Mouse (Mus musculus): Measurements from ENCODE around the gene Nudcd3.
"Not testable (repeated sequence)": the region's sequence is repeated elsewhere in the genome, so short reads cannot be mapped to it uniquely, and the experiment has no call there.

The Nudcd3 gene

DNA sequence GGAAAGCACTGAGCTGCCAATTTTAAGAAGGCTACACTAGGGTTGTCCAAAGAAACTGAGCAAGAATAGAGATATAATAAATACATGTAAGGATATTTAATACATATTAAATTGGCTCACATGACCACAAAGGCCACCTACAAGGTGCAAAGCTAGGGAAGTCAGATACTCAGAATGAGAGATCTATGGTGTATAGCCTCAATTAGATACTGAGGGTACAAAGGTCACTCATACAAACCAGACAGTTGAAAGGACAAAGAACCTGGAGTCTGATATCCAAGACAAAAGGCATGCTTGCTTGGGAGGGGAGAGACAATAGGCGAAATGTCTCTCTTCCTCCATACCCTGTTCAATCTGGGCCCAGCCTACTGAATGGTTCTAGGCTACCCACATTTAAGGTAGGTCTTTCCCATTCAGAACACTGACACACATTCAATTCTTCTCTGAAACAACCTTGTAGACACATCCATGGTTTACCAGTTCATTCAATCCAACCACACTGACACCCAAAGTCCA, 76.6 kb downstream of the Nudcd3 start:
- no peak for DNase-seq (ENCODE audit: extremely low read depth, low read depth)

DNA sequence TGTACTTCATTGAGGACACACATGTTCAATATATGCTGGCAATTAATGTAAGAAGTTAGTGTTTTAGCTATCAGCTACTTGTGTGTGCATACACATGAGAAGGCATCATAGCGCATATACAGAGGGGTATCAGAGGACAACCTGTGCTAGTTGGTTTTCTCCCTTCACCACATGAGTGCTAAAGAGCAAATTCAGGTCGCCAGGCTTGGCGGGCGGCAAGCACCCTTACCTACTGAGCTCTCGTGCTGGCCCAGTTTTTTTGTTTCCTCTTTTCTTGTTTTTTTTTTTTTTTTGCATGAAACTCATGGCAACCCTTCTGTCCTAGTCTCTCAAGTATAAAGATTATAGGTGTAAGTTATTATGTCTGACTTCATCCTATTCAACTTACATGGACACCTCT, 77.6 kb downstream of the Nudcd3 start:
- DNase-seq (ENCODE audit: extremely low read depth, low read depth): no peak

DNA sequence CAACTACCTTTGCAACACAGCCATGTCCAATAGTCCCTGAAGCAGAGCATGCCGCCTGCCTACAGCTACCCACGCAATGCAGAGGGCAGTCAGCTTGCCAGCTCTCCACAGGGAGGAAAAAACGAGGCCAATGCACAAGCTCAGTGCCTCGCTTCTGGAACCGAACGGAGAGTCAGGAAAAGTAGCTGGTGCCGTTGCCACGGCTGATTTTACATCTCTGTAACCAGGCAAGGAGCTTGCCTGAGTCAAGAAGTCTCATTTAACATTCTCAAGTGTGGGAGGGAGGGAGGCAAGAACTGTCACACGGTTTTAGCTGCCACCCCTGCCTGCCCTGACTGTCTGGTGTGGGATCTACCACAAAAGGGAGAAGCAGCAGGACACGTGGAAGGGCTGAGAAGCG, 79.6 kb downstream of the Nudcd3 start:
- no peak for DNase-seq (ENCODE audit: extremely low read depth, low read depth)

DNA sequence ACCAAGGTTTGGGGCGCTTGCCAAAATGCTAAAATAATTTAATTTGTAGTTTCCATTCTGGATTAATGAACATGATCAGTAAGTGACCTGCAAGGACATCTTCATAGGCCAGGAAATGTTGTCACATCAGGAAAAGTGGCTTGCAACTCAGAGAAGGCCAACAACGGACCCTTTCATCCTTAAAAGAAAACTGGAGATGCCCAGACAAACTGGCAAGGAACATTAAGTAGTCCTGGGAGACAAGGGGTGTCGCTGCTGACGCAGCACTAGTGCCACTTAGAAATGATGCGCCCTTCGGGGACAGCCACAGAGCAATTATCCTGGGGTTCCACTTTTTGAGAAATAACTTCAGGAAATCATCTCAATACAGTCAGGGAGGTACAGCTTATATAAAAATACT, 80.2 kb downstream of the Nudcd3 start:
- DNase-seq (ENCODE audit: extremely low read depth, low read depth): no peak

DNA sequence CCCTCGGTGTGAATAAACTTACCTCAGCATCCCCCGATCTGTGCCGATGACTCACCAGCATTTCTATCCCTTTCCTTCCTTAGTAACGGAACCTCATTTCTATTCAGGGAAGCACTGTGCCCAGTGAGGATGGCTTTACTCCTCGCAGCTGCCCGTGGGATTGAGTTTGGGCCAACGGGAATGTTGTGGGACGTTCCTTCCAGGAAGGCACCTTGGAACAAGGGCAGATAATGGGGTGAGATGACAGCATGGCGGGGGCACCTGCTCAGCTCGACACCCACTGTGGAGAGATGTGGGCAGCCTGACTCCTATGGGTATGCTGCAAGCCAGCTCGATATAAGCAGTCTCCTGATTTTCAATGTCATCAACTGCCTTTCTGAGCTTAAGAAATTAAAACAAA, 80.9 kb downstream of the Nudcd3 start:
- DNase-seq (ENCODE audit: extremely low read depth, low read depth): no peak

DNA sequence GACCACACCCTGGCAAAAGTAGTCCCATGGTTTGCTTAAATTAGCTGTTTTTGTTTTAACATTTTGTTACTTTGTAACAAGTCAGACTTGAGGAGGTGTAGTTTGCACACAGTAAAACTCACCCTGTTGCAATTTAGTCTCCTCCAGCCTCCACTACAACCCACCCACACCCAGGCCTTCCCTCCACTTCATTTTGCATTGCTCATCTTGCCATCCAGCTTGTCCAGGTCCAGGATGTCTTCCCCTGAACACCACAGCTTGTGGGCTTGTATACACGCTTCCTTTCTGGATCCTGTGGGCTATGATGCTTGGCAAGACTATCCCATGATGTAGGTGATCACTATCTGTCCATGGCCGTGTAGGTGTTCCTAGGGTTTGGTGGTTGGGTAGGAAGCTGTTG, 82.3 kb downstream of the Nudcd3 start:
- DNase-seq (ENCODE audit: extremely low read depth, low read depth): no peak

DNA sequence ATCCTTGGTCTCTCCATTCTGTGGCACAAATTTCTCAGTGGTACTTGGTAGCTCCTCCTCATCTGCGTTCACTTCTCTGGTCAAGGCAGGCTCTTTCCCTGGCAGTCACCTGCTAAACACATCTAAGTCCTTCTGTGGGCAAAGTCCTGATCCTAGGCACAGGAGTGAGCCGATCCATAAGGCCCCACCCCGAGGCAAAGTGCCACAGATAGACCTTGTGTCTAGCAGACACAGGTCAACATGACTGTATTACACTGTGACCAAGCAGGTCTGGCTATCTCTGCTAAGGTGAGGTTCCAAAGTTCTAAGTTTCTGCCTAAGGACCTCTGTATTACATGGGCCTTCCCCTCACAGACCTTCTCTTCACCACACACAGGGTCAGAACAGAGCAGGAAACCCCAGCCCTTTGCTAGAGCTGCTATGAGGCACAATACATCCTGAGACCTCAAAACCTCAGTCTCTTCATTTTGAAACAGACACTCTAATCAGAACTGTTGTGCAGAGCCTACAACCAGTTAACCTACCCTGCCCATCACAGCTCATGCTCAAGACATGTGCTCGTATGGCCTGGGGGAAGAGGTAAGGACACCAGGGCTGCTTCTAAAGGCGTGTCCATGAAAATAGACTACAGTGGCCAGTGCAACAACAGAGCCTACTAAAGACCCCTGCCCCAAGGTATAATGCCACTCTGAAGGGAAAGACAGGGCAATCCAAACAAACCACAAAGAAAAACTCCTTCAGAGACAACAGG, 88.3 kb downstream of the Nudcd3 start:
- no peak for DNase-seq (ENCODE audit: extremely low read depth, low read depth)

DNA sequence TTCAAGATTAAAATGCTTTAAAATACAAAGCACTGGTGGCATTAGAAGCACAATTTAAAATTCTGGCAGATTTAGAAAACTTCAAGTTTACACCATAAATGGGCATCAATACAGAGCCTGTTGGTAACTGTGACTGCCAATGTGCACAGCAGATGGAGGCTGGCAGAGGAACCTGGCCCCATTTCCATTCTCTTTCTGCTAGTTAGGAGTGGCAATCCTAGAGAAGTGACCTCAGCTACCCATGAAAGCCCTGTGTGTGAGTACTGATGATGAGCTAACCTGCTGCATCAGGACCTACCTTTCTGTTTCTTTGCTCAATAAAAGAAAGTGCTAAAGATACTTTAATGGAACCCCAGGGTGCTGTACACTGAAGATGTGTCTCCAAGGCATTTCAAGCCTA, 90.2 kb downstream of the Nudcd3 start:
- DNase-seq (ENCODE audit: extremely low read depth, low read depth): no peak

DNA sequence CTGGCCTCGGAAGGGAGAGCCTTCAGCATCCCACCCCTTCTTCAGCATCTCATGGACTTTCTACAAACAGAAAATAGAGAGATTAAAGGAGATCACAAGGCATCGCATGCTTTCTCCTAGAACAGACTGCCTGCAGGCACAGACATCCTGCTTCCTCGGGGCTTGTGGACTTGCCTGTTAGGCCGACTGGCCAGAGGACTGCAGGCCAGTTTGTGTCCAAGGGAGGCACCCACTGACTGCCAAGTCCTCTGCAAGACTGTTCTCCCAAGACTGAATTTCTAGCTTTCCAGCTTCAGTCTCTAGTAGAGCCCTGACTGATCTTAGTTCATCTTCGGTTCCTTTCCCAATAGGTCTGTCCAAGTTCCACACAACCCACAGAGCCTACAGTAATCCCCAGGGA, 91.9 kb downstream of the Nudcd3 start:
- DNase-seq (ENCODE audit: extremely low read depth, low read depth): no peak

DNA sequence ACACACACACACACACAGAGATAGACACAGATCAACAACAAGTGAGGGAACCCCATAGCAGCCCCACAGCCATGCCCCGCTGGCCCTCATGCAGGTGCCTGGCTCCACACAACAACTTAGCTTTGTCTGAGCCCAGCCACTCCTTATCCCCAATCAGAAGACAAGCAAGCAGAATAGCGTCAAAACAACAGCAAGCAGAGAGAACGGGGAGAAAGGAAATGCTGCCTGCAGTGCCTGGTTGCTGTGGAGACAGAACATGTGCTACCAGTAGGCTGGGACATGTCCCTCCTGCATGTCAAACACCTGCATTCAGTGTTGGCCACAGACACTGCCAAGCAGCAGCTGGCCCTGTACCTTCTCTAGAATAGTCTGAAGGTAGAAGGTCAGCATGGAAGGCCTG, 92.5 kb downstream of the Nudcd3 start:
- no peak for DNase-seq (ENCODE audit: extremely low read depth, low read depth)

DNA sequence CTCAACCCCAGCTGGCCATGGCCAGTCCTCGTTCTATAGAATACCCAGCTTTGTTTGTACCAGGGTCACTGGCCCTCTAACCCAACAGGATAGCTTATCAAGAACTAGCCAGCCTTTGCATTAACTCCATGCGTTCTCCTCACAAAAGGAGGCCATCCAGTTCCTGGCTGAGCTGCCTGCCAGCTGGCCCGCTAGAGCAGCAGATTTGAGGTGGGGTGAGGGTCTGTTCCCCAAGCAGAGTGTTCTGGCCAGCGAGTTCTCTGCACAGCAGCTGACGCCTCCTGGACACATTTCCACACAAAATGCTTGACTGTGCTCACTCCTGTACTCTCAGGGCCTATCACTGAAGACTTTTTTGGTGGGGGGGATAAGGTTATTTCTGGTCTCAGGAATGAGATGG, 95.5 kb downstream of the Nudcd3 start:
- no peak for DNase-seq (ENCODE audit: extremely low read depth, low read depth)

DNA sequence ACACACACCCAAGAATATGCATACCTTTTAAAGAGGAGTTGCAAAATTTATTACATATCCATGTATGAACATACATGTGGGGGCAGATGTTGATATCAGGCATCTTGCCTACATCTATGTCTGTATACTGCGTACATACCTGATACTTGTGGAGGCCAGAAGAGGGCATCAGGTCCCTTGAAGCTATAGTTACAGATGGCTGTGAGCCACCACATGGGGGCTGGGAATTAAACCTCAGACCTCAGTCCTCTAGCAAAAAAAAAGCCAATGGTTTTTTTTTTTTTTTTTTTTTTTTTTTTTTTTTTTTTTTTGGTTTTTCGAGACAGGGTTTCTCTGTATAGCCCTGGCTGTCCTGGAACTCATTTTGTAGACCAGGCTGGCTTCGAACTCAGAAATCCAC, 103.6 kb downstream of the Nudcd3 start:
- DNase-seq (ENCODE audit: extremely low read depth, low read depth): not testable (repeated sequence)

DNA sequence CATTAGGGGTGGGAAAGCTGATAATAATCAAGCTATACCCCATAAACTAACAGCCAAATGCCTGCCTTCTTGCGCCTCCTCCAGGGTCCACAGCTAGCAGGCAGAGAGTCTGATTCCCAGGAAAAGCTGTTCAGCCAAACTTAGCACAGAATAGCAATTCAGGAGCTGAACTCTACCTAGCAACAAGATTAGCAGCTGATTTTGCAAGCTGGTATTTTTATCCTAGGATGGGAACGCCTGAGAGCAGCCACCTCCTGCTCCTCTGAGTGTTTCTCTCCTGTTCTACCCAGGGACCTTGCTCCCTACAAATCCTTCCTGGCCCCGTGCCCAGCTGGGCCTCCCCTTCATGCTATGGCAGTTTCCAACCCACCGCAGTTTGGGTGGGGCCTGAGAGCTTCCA, 113.2 kb downstream of the Nudcd3 start:
- DNase-seq (ENCODE audit: extremely low read depth, low read depth): no peak

DNA sequence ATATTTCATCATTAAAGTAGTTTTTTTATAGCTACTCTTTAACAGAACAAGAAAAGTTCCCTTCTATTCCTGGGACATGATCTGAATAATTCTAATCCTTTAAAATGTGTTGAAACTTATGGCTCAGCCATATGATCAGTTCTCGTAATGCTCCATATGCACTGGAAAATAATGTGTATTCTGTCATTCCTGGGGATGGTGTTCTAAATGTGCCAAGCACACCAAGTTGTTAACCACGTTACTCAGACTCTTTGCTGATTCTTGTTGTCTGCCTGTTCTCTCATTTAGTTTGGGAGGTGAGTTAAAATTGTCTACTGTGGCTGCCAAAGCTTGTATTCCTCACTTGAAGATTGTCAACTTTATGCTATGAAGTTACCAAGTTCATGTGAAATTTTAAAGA, 121.5 kb downstream of the Nudcd3 start:
- DNase-seq (ENCODE audit: extremely low read depth, low read depth): no peak

DNA sequence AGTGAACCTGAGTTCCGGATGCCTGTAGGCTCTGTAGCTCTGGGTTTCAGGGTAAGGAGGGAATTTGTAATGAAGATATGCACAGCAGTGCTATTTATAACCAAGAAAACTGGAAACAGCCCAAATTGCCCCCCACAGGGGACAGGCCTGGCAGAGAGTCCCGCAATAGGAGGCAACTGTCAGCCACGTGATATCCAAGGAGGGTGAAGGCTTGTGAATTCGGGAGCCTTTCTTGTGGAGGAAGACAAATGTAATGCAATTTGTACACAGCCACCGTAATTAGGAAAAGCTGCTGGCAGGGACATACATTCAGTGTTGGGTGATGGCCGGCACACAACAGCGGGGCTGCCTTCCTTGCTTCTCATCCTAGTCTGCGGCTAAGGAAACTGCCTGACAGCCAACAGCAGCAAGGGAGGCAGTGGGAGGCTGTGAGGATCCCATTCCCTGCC, 124.6 kb downstream of the Nudcd3 start:
- no peak for DNase-seq (ENCODE audit: extremely low read depth, low read depth)

DNA sequence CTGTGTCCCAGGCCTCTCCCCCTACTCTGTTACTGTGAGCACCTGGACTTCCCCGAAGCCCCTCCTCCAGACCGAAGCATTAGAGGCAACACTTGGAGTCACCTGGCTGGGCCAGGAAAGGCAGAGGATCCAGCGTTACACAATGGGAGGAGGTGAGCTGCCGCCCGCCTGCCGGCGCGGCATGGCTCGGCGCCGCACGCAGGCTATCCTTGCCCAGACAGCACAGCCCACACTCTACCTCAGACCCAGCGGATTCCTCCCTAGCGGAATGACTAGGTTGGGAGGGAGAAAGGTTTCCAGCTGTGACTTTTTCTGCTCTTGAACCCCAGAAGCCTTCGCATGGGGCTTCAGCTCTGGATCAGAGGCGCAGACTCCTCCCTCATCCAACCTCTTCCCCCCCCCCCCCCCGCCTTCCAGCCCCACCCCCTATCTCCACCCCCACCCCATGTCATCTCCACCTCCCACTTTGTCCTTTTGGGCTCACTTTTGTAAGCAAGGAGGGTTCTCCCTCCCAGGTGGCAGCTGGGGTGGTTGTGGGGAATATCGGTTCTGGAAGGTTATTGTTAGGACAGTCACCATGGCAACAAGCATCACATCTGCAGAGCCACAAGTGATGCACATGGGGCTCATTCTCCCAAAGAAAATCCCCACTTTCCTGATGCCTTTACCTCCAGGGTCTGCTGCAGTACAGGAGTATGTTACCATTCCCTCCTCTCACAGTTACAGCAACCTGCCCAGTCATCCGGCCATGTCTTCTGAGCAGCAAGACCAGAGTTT, 131.8 kb downstream of the Nudcd3 start:
- no peak for DNase-seq (ENCODE audit: extremely low read depth, low read depth)

DNA sequence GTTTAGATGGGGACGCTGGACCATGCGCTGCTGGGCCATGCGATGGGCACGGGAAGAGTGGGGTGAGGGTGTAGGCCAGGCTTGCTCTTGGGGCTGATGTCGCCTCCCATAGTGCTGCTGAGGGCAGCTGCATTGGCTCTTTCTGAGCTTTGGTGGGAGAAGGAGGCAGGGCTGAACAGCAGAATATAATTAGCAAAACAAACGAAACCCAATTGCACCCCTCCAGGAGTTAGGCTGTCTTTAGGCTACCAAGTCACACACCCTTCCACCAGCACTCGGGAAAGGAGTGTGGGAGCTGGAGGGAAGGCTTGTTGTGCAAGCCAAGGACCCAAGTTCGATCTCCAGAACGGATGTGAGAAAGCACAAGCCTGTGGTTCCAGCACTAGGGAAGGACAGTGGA, 133.1 kb downstream of the Nudcd3 start:
- no peak for DNase-seq (ENCODE audit: extremely low read depth, low read depth)

DNA sequence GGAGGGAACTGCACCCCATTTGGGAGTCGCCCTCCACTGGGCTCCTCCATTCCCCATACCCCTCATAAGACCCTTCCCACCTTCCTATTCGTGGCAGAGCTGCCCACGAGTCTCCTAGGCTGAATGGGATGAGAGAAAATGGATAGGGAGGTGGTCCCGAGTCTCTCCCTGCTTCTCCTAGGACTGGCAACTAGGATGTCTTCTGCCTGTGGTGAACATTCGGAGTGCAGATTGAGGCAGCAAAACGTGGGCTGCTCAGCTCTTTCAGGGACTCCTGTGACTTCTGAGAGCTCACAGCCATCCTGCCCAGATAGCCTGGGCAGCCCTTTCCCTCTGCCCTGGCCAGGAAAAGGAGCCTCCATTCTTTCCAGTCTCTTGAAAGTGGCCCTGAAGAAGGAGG, 134.0 kb downstream of the Nudcd3 start, which contains the start of gene Camk2b:
Gene Camk2b (minus strand): TSS at position 187 of the 400 bp plus-strand sequence.
- DNase-seq (ENCODE audit: extremely low read depth, low read depth): no peak

DNA sequence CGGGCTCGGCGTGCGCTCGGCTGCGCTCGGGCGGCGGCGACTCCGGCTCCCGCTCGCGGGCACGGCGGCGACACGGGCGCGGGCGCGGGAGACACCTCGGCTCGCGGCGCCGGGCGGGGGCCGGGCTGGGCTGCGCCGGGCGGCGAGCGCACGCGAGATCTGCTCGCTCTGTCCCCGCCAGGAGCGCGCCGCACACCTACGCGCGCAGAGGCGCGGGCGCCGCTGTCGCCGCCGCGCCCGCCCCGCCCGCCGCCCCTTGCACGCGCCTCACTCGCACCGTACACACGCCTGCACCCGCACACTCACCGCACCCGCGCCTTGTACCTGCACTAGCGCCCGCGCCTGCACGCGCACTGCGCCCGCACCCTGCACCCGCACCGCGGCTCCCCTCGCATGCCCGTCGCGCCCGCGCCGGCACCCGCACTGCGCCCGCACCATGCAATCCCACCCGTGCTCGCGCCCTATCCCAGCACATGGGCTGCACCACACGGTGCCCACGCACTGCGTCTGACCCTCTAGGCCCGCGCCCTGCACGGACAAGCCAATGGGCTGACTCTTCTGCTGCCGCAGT, 134.6 kb downstream of the Nudcd3 start:
- DNase-seq (ENCODE audit: extremely low read depth, low read depth): no peak

DNA sequence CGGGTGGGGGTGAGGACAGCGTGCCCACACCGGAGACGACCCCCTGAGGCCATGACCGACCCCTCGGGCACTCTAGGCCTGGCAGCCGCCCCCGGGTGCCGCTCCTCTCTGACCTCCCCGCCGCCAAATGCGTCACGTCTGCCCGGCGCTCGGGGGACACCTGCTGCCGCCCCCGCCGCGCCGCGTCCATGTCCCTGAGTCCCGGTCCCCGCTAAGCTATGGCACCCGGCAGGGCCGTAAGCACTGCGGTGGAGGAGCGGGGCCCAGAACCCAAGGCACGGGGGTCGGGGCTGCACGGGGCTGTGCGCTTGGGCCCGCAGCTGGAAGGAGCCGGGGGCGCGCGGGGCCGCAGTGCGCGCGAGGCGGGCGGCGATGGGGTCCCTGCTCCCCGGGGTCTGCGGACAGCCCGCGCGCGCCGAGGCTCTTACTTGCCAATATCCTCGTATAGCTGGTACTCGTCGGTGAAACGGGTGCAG, 135.1 kb downstream of the Nudcd3 start:
- DNase-seq (ENCODE audit: extremely low read depth, low read depth): no peak

DNA sequence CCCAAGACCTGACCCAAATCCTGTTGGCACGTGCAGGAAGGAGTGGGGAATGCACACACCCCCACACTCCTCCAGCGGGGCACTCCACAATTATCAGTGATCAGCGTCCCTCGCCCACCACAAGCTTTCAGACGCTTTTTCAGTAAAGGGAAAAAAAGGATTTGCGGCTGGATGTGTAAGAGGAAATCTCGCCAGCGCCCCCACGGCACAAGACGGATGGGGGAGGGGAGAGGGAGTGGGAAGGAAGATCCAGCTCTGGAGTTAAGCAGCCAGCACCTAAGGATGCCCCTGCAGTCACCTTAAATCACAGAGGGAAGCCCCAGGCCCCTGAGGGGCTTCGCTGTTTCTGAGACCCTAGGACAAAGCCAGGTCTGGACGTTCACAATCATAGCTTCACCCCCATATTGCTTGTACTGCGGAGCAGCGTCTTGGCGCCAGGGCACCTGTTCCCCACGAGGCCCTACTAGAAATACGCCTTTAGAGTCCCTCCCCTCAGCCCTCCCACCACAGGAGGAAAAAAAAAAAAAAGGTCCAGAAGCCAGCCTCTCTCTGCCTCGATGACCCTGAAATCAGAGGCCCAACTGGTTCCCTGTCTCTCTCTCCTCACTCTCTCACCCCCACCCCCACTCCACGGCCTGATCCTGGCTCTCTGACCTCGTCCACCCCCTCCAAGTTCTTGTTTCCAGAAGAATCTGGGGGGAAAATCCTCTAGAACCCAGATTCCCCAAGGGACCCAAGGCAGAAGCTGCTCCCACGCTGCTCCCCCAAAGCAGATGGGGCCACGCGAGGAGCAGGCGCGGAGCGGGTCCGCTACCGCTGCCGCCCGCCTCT, 135.8 kb downstream of the Nudcd3 start:
- DNase-seq (ENCODE audit: extremely low read depth, low read depth): no peak
